Mouse (Mus musculus) forebrain, embryonic 10.5 days (tissue): ENCODE results near the gene Ppp1r9b. TPM values are rescaled to one million over a fixed set of nuclear protein-coding genes. Genes with fewer than 3 reads are reported as not detected.
A peak's percentile ranks its signal among the peaks of the same experiment; 100 is the strongest.

ENCODE experiments used
- DNase-seq: peaks from one replicate; pipeline ENCODE4 v3.0.0-alpha.2; 2017; ENCODE audit warnings: low spot score; ENCODE audit errors: extremely low spot score
- H3K27ac ChIP-seq: fragments of 300-500 bp; sonication (generic); 2 replicates; pipeline ENCODE4 v1.5.1; 2016; ENCODE audit warnings: mild to moderate bottlenecking
- H3K27me3 ChIP-seq: fragments of 300-500 bp; sonication (generic); 2 replicates; pipeline ENCODE4 v1.6.1; 2016; ENCODE audit warnings: mild to moderate bottlenecking; ENCODE audit not compliant: poor library complexity, severe bottlenecking
- H3K36me3 ChIP-seq: fragments of 300-500 bp; sonication (generic); replicated peaks from 2 replicates; pipeline ENCODE4 v1.6.1; 2016; ENCODE audit warnings: mild to moderate bottlenecking, moderate library complexity
- H3K4me1 ChIP-seq: fragments of 300-500 bp; sonication (generic); 2 replicates; pipeline ENCODE4 v1.6.1; 2016
- H3K4me3 ChIP-seq: fragments of 300-500 bp; sonication (generic); 2 replicates; pipeline ENCODE4 v1.5.1; 2016; ENCODE audit warnings: mild to moderate bottlenecking, moderate library complexity
- H3K9me3 ChIP-seq: fragments of 300-500 bp; sonication (generic); 2 replicates; pipeline ENCODE4 v1.6.1; 2016; ENCODE audit warnings: mild to moderate bottlenecking, moderate library complexity
- WGBS: fragments of 180-500 bp; shearing (Covaris S2); methylation state at CpG from one replicate; pipeline ENCODE4 v1.1.7; 2016; 5-methylcytosine and 5-hydroxymethylcytosine counted together
- polyA plus RNA-seq: library from polyadenylated mRNA; unstranded; fragments of >200 nt; fragmentation: Nextera tagmentation; extraction: Ambion mirVana; gene quantifications from 2 replicates; pipeline ENCODE4 v1.2.1, GENCODE M21; 2016

The Ppp1r9b gene
- polyA plus RNA-seq, 1 experiment from 2014 or later, result 10.7 TPM

GRCm38 (mm10) chr11:95022237-95022992, 31.6 kb downstream of the Ppp1r9b start:
- Histone ChIP-seq H3K27me3 (peaks cover 21% of the 10 kb centered on the region), H3K36me3 (peaks cover 90% of the 10 kb centered on the region), H3K9me3 (no peaks in the 10 kb centered on the region), H3K4me3 (no peak overlapping the region), H3K4me1 (peaks cover 15% of the 10 kb centered on the region), H3K27ac (no peak overlapping the region)
- no peak for DNase-seq
- WGBS, result 85% methylated on average over 10 of the region's 10 CpGs

GRCm38 (mm10) chr11:95023481-95023880, 32.6 kb downstream of the Ppp1r9b start:
- Histone ChIP-seq H3K4me3 (no peak overlapping the region), H3K9me3 (no peaks in the 10 kb centered on the region), H3K36me3 (peaks cover 79% of the 10 kb centered on the region), H3K27ac (no peak overlapping the region), H3K4me1 (peaks cover 25% of the 10 kb centered on the region), H3K27me3 (peaks cover 18% of the 10 kb centered on the region)
- no peak for DNase-seq
- WGBS, result 96% methylated on average over 9 of the region's 9 CpGs

GRCm38 (mm10) chr11:95024439-95025184, 33.8 kb downstream of the Ppp1r9b start:
- WGBS, result 66% methylated on average over 29 of the region's 29 CpGs
- peak overlapping the region; percentile 51 for H3K27ac ChIP-seq

GRCm38 (mm10) chr11:95025227-95026012, 34.6 kb downstream of the Ppp1r9b start:
- no peak for DNase-seq
- 92% methylated on average over 11 of the region's 11 CpGs for WGBS
- no peaks in the 10 kb centered on the region for H3K27me3 ChIP-seq
- peaks cover 60% of the 10 kb centered on the region for H3K36me3 ChIP-seq
- H3K9me3 ChIP-seq, result no peaks in the 10 kb centered on the region
- peaks cover 23% of the 10 kb centered on the region for H3K4me1 ChIP-seq
- no peak overlapping the region for H3K27ac ChIP-seq
- H3K4me3 ChIP-seq, result no peak overlapping the region

More at GRCm38 (mm10) chr11:95024439-95025184, 33.8 kb downstream of the Ppp1r9b start:
- Histone ChIP-seq H3K27me3 (peaks cover 7% of the 10 kb centered on the region), H3K36me3 (peaks cover 68% of the 10 kb centered on the region), H3K4me3 (no peak overlapping the region), H3K9me3 (no peaks in the 10 kb centered on the region), H3K4me1 (peaks cover 28% of the 10 kb centered on the region)
- no peak for DNase-seq

- Histone ChIP-seq H3K4me1 (peaks cover 23% of the 10 kb centered on the region), H3K27ac (0 out of 2 replicates have a peak overlapping the region, but pooled peaks have one; percentile 5), H3K27me3 (no peaks in the 10 kb centered on the region), H3K9me3 (no peaks in the 10 kb centered on the region), H3K36me3 (peaks cover 53% of the 10 kb centered on the region), H3K4me3 (no peak overlapping the region)
- 84% methylated on average over 6 of the region's 6 CpGs for WGBS
- DNase-seq, result no peak
Measured at GRCm38 (mm10) chr11:95026090-95026542, 35.3 kb downstream of the Ppp1r9b start.

- H3K27me3 ChIP-seq, result no peaks in the 10 kb centered on the region
- no peaks in the 10 kb centered on the region for H3K9me3 ChIP-seq
- no peak overlapping the region for H3K27ac ChIP-seq
- DNase-seq, result no peak
- peaks cover 46% of the 10 kb centered on the region for H3K36me3 ChIP-seq
- peaks cover 23% of the 10 kb centered on the region for H3K4me1 ChIP-seq
- H3K4me3 ChIP-seq, result no peak overlapping the region
- 87% methylated on average over 6 of the region's 6 CpGs for WGBS
Measured at GRCm38 (mm10) chr11:95026849-95027248, 36.0 kb downstream of the Ppp1r9b start.

GRCm38 (mm10) chr11:95027850-95028470, 37.1 kb downstream of the Ppp1r9b start:
- peak overlapping the region; percentile 44 for H3K27ac ChIP-seq
- 47% methylated on average over 13 of the region's 13 CpGs for WGBS

GRCm38 (mm10) chr11:95032945-95033344, 42.1 kb downstream of the Ppp1r9b start:
- Histone ChIP-seq H3K4me3 (no peak overlapping the region), H3K27ac (0 out of 2 replicates have a peak overlapping the region, but pooled peaks have one; percentile 11), H3K9me3 (no peaks in the 10 kb centered on the region), H3K36me3 (no peaks in the 10 kb centered on the region), H3K4me1 (peaks cover 25% of the 10 kb centered on the region), H3K27me3 (peaks cover 10% of the 10 kb centered on the region; the same call in 1 of the 2 replicates)
- WGBS, result 37% methylated on average over 6 of the region's 6 CpGs
- DNase-seq, result no peak

More at GRCm38 (mm10) chr11:95027850-95028470, 37.1 kb downstream of the Ppp1r9b start:
- Histone ChIP-seq H3K36me3 (peaks cover 35% of the 10 kb centered on the region), H3K9me3 (no peaks in the 10 kb centered on the region), H3K4me1 (peaks cover 24% of the 10 kb centered on the region), H3K4me3 (no peak overlapping the region), H3K27me3 (no peaks in the 10 kb centered on the region)
- DNase-seq, result no peak

- no peaks in the 10 kb centered on the region for H3K9me3 ChIP-seq
- H3K36me3 ChIP-seq, result no peaks in the 10 kb centered on the region
- H3K27ac ChIP-seq, result peak overlapping the region; percentile 35; the same call in 1 of the 2 replicates
- WGBS, result 76% methylated on average over 14 of the region's 14 CpGs
- H3K4me1 ChIP-seq, result peaks cover 18% of the 10 kb centered on the region
- peaks cover 10% of the 10 kb centered on the region; the same call in 1 of the 2 replicates for H3K27me3 ChIP-seq
- DNase-seq, result no peak
- H3K4me3 ChIP-seq, result no peak overlapping the region; the same call in 1 of the 2 replicates
Measured at GRCm38 (mm10) chr11:95033617-95034016, 42.8 kb downstream of the Ppp1r9b start.

- Histone ChIP-seq H3K27me3 (peaks cover 20% of the 10 kb centered on the region), H3K9me3 (no peaks in the 10 kb centered on the region), H3K27ac (no peak overlapping the region), H3K4me1 (peaks cover 19% of the 10 kb centered on the region), H3K4me3 (no peak overlapping the region), H3K36me3 (no peaks in the 10 kb centered on the region)
- DNase-seq, result no peak
- WGBS, result 72% methylated on average over 10 of the region's 10 CpGs
Measured at GRCm38 (mm10) chr11:95034902-95035301, 44.1 kb downstream of the Ppp1r9b start.

- WGBS, result 94% methylated on average over 5 of the region's 5 CpGs
- H3K4me3 ChIP-seq, result no peak overlapping the region
- no peak overlapping the region for H3K27ac ChIP-seq
- no peaks in the 10 kb centered on the region for H3K9me3 ChIP-seq
- no peak for DNase-seq
- peaks cover 35% of the 10 kb centered on the region for H3K4me1 ChIP-seq
- H3K27me3 ChIP-seq, result peaks cover 28% of the 10 kb centered on the region
- no peaks in the 10 kb centered on the region for H3K36me3 ChIP-seq
Measured at GRCm38 (mm10) chr11:95036521-95036920, 45.7 kb downstream of the Ppp1r9b start.

- 71% methylated on average over 6 of the region's 6 CpGs for WGBS
- DNase-seq, result no peak
- Histone ChIP-seq H3K4me1 (peaks cover 43% of the 10 kb centered on the region), H3K9me3 (no peaks in the 10 kb centered on the region), H3K36me3 (no peaks in the 10 kb centered on the region), H3K27me3 (peaks cover 28% of the 10 kb centered on the region), H3K27ac (0 out of 2 replicates have a peak overlapping the region, but pooled peaks have one; percentile 6), H3K4me3 (no peak overlapping the region)
Measured at GRCm38 (mm10) chr11:95037306-95037705, 46.5 kb downstream of the Ppp1r9b start.
